Mouse (Mus musculus) lung, embryonic 15.5 days (tissue): Measurements from ENCODE around the gene Kif26b. TPM values are rescaled to one million over a fixed set of nuclear protein-coding genes. Genes with fewer than 3 reads are reported as not detected.

ENCODE experiments used
- ATAC-seq: fragments of 200-750 bp; cut with Nextera tagmentation; 2 replicates; pipeline ENCODE4 v1.8.0; 2017; ENCODE audit warnings: moderate number of reproducible peaks, borderline replicate concordance; ENCODE audit not compliant: low FRiP score, low TSS enrichment; ENCODE audit errors: extremely low read depth
- H3K27ac ChIP-seq: fragments of 300-500 bp; sonication (generic); 2 replicates; pipeline ENCODE4 v1.5.1; 2015; ENCODE audit warnings: moderate library complexity, mild to moderate bottlenecking, inconsistent platforms
- H3K27me3 ChIP-seq: fragments of 300-500 bp; sonication (generic); 2 replicates; pipeline ENCODE4 v1.6.1; 2015; ENCODE audit warnings: inconsistent platforms
- H3K36me3 ChIP-seq: fragments of 300-500 bp; sonication (generic); 2 replicates; pipeline ENCODE4 v1.6.1; 2015; ENCODE audit warnings: inconsistent platforms
- H3K4me1 ChIP-seq: fragments of 300-500 bp; sonication (generic); 2 replicates; pipeline ENCODE4 v1.6.1; 2015; ENCODE audit warnings: inconsistent platforms
- H3K4me2 ChIP-seq: fragments of 300-500 bp; sonication (generic); 2 replicates; pipeline ENCODE4 v1.6.1; 2015; ENCODE audit warnings: inconsistent platforms, mild to moderate bottlenecking, moderate library complexity
- H3K4me3 ChIP-seq: fragments of 300-500 bp; sonication (generic); 2 replicates; pipeline ENCODE4 v1.5.1; 2015; ENCODE audit warnings: mild to moderate bottlenecking, inconsistent platforms
- H3K9ac ChIP-seq: fragments of 300-500 bp; sonication (generic); 2 replicates; pipeline ENCODE4 v1.6.1; 2015; ENCODE audit warnings: inconsistent platforms
- H3K9me3 ChIP-seq: fragments of 300-500 bp; sonication (generic); 2 replicates; pipeline ENCODE4 v1.6.1; 2016; ENCODE audit warnings: inconsistent platforms
- WGBS: fragments of 180-500 bp; shearing (Covaris S2); methylation state at CpG from one replicate; pipeline ENCODE4 v1.1.7; 2015; 5-methylcytosine and 5-hydroxymethylcytosine counted together
- polyA plus RNA-seq: library from polyadenylated mRNA; unstranded; fragments of >200 nt; fragmentation: Nextera tagmentation; extraction: Ambion mirVana; gene quantifications from 2 replicates; pipeline ENCODE4 v1.2.1, GENCODE M21; 2015

Gene Kif26b
- polyA plus RNA-seq, 1 experiment from 2014 or later: 1.7 TPM

DNA sequence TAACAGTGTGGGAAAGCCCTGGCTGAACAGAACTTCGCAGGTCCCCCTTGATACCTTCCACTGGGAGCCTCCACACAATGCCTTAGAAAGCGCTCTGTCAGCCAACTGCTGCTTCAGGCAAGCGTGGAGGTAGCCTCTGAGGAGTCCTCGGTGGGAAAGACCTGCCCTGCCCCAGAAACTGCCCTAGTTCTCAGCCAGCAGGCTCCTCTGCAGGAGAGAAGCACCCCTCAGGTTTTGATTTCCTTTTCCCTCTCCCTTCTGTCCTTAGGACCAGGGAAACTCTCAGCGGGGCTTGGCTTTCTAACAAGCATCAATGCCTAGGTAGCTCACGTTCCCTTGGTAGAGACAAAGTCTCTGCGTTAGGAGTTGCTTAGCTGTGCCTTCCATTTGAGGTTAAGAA, 215.6 kb downstream of the Kif26b start:
- Histone ChIP-seq H3K9me3 (no peaks in the 10 kb centered on the region), H3K36me3 (no peaks in the 10 kb centered on the region), H3K4me3 (no peak overlapping the region), H3K27ac (no peak overlapping the region), H3K9ac (no peak overlapping the region), H3K4me2 (no peak overlapping the region), H3K27me3 (no peaks in the 10 kb centered on the region; the same call in 1 of the 2 replicates), H3K4me1 (peaks cover 10% of the 10 kb centered on the region)
- no peak for ATAC-seq
- WGBS: 69% methylated on average over 7 of the region's 7 CpGs

DNA sequence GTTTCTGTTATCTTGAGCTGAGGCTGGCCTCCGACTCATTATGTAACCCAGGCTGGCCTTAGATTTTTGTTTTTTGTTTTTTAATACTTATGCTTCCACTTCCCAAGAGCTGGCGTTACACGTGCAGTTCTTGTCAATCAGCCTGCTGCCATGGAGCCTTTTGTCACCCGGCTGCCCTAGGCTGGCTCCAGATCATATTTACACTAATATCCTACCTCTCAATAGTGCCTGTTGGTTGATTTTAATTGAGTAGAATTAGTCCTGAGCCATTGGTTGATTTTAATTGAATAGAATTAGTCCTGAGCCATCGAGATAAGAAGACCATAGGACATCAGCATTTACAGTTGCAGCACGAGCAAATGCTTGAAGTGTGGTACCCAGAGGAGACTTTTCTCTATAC, 216.0 kb downstream of the Kif26b start:
- WGBS: 75% methylated on average over 6 of the region's 6 CpGs
- H3K4me2 ChIP-seq: no peak overlapping the region
- no peak overlapping the region for H3K9ac ChIP-seq
- no peak overlapping the region for H3K27ac ChIP-seq
- H3K4me3 ChIP-seq: no peak overlapping the region
- H3K27me3 ChIP-seq: no peaks in the 10 kb centered on the region; the same call in 1 of the 2 replicates
- no peak for ATAC-seq
- H3K36me3 ChIP-seq: no peaks in the 10 kb centered on the region
- peaks cover 10% of the 10 kb centered on the region for H3K4me1 ChIP-seq
- H3K9me3 ChIP-seq: no peaks in the 10 kb centered on the region

GRCm38 (mm10) chr1:178745471-178745870, 216.5 kb downstream of the Kif26b start:
- Histone ChIP-seq H3K9me3 (no peaks in the 10 kb centered on the region), H3K4me3 (no peak overlapping the region), H3K27me3 (no peaks in the 10 kb centered on the region; the same call in 1 of the 2 replicates), H3K36me3 (no peaks in the 10 kb centered on the region), H3K27ac (no peak overlapping the region), H3K9ac (no peak overlapping the region), H3K4me2 (no peak overlapping the region), H3K4me1 (peaks cover 10% of the 10 kb centered on the region)
- WGBS: 61% methylated on average over 6 of the region's 6 CpGs
- no peak for ATAC-seq

GRCm38 (mm10) chr1:178747279-178748221, 218.6 kb downstream of the Kif26b start:
- no peak overlapping the region for H3K4me3 ChIP-seq
- no peaks in the 10 kb centered on the region; the same call in 1 of the 2 replicates for H3K27me3 ChIP-seq
- no peak overlapping the region for H3K27ac ChIP-seq
- no peak overlapping the region for H3K4me2 ChIP-seq
- 67% methylated on average over 13 of the region's 13 CpGs for WGBS
- H3K36me3 ChIP-seq: no peaks in the 10 kb centered on the region
- no peak overlapping the region for H3K9ac ChIP-seq
- no peaks in the 10 kb centered on the region for H3K9me3 ChIP-seq
- H3K4me1 ChIP-seq: peaks cover 10% of the 10 kb centered on the region
- no peak for ATAC-seq

GRCm38 (mm10) chr1:178748222-178748600, 219.3 kb downstream of the Kif26b start:
- Histone ChIP-seq H3K4me2 (no peak overlapping the region), H3K27ac (no peak overlapping the region), H3K4me1 (peaks cover 10% of the 10 kb centered on the region), H3K27me3 (no peaks in the 10 kb centered on the region; the same call in 1 of the 2 replicates), H3K4me3 (no peak overlapping the region), H3K9ac (no peak overlapping the region), H3K9me3 (no peaks in the 10 kb centered on the region), H3K36me3 (no peaks in the 10 kb centered on the region)
- 0 out of 2 replicates have a peak, but pooled peaks have one; percentile 32 for ATAC-seq
- WGBS: 66% methylated on average over 7 of the region's 7 CpGs

- Histone ChIP-seq H3K9ac (no peak overlapping the region), H3K4me2 (no peak overlapping the region), H3K4me3 (no peak overlapping the region), H3K27me3 (no peaks in the 10 kb centered on the region; the same call in 1 of the 2 replicates), H3K4me1 (peaks cover 10% of the 10 kb centered on the region), H3K9me3 (no peaks in the 10 kb centered on the region), H3K27ac (no peak overlapping the region), H3K36me3 (no peaks in the 10 kb centered on the region)
- no peak for ATAC-seq
- 94% methylated on average over 1 of the region's 1 CpGs for WGBS
Observed at GRCm38 (mm10) chr1:178748617-178749016, 219.7 kb downstream of the Kif26b start.

- peaks cover 10% of the 10 kb centered on the region for H3K4me1 ChIP-seq
- no peaks in the 10 kb centered on the region for H3K9me3 ChIP-seq
- H3K4me2 ChIP-seq: no peak overlapping the region
- no peak overlapping the region for H3K4me3 ChIP-seq
- no peak overlapping the region for H3K27ac ChIP-seq
- 87% methylated on average over 9 of the region's 9 CpGs for WGBS
- no peaks in the 10 kb centered on the region for H3K27me3 ChIP-seq
- ATAC-seq: no peak
- no peaks in the 10 kb centered on the region for H3K36me3 ChIP-seq
- H3K9ac ChIP-seq: no peak overlapping the region
Observed at GRCm38 (mm10) chr1:178749786-178750185, 220.9 kb downstream of the Kif26b start.

DNA sequence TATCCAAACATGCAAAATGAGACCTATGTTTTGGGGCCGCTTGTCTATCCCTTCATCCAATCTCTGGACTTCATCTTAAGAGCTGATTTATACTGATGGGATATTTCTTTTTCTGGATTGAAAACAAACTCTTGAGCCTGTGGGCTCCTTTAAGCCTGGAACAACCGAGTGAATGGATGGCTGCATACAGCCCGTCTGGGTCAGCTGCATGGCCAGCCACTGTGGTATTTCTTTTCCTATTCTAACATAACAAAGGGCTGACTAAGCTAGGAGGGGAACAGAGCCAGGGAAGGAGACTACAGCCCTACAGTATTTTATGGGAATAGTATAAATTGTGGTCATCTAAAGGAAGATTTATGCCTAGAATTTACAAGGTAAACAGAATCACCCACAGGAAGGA, 229.5 kb downstream of the Kif26b start:
- ATAC-seq: no peak
- no peaks in the 10 kb centered on the region for H3K4me1 ChIP-seq
- no peaks in the 10 kb centered on the region for H3K9me3 ChIP-seq
- H3K4me3 ChIP-seq: no peak overlapping the region
- H3K27ac ChIP-seq: no peak overlapping the region
- H3K9ac ChIP-seq: no peak overlapping the region
- H3K4me2 ChIP-seq: no peak overlapping the region
- no peaks in the 10 kb centered on the region for H3K27me3 ChIP-seq
- WGBS: 53% methylated on average over 3 of the region's 3 CpGs
- no peaks in the 10 kb centered on the region for H3K36me3 ChIP-seq

DNA sequence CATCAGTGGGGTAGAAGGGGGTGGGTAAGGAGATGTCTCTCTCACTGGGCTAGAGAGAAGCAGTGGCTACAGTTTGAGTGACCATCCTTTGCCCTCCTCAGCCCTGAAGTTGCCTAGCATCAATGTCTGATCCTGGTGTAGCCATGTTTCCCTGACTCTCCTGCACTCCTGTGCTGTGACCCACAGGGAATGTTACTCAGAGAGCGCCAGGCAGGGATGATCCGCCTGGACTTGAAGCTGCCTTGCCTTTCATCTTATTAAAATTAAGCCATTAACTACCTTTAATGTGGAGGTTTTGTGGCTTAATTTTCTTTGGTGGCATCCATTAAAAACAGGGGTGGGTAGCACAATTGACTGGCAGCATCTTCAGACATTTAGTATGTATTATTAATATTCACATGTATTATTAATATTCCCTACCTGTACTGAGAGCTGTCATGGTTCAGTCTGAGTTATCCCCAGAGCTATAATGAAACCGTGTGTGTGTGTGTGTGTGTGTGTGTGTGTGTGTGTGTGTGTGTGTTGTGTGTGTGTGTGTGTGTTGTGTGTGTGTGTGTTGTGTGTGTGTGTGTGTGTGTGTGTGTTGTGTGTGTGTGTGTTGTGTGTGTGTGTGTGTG, 233.3 kb downstream of the Kif26b start:
- 87% methylated on average over 3 of the region's 3 CpGs for WGBS
- Histone ChIP-seq H3K9me3 (no peaks in the 10 kb centered on the region), H3K27me3 (no peaks in the 10 kb centered on the region), H3K4me1 (no peaks in the 10 kb centered on the region), H3K9ac (no peak overlapping the region), H3K4me3 (no peak overlapping the region), H3K4me2 (no peak overlapping the region), H3K27ac (no peak overlapping the region), H3K36me3 (no peaks in the 10 kb centered on the region)
- no peak for ATAC-seq

- no peaks in the 10 kb centered on the region for H3K4me1 ChIP-seq
- H3K36me3 ChIP-seq: no peaks in the 10 kb centered on the region
- ATAC-seq: no peak
- no peak overlapping the region for H3K27ac ChIP-seq
- 39% methylated on average over 4 of the region's 4 CpGs for WGBS
- H3K4me2 ChIP-seq: no peak overlapping the region
- H3K27me3 ChIP-seq: no peaks in the 10 kb centered on the region
- no peaks in the 10 kb centered on the region for H3K9me3 ChIP-seq
- no peak overlapping the region for H3K9ac ChIP-seq
- no peak overlapping the region for H3K4me3 ChIP-seq
Observed at GRCm38 (mm10) chr1:178764914-178765313, 236.0 kb downstream of the Kif26b start.

DNA sequence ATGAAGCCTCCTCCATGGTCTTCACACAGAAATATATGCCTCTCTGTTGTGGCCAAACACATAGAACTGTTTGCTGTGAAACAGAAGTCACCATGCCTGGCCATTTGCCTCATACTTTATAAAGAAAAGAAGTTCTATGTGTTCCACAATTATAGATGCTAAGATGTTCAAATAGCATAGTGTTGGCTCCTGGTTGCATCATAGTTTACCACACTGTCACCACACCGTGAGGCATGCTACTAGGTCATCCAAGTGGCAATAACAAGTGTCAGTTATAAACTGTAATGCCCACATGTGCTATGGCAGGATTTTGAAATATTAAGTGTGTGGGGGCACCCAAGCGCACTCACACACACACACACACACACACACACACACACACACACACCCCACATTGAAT, 236.7 kb downstream of the Kif26b start:
- Histone ChIP-seq H3K4me2 (no peak overlapping the region), H3K27me3 (no peaks in the 10 kb centered on the region), H3K27ac (no peak overlapping the region), H3K9me3 (no peaks in the 10 kb centered on the region), H3K36me3 (no peaks in the 10 kb centered on the region), H3K4me3 (no peak overlapping the region), H3K9ac (no peak overlapping the region), H3K4me1 (no peaks in the 10 kb centered on the region)
- WGBS: 67% methylated on average over 2 of the region's 2 CpGs
- ATAC-seq: no peak

- Histone ChIP-seq H3K36me3 (no peaks in the 10 kb centered on the region), H3K4me2 (no peak overlapping the region), H3K27me3 (no peaks in the 10 kb centered on the region), H3K9ac (no peak overlapping the region), H3K27ac (no peak overlapping the region), H3K9me3 (no peaks in the 10 kb centered on the region), H3K4me1 (no peaks in the 10 kb centered on the region), H3K4me3 (no peak overlapping the region)
- 61% methylated on average over 4 of the region's 4 CpGs for WGBS
- no peak for ATAC-seq
Observed at GRCm38 (mm10) chr1:178768976-178769375, 240.1 kb downstream of the Kif26b start.
